Mouse (Mus musculus) liver, postnatal 0 days (tissue): ENCODE data around the gene Casp6. TPM values are rescaled to one million over a fixed set of nuclear protein-coding genes. Genes with fewer than 3 reads are reported as not detected.

Source experiments
- ATAC-seq: fragments of 200-750 bp; cut with Nextera tagmentation; 2 replicates; pipeline ENCODE4 v1.8.0; 2017; ENCODE audit warnings: mild to moderate bottlenecking, moderate library complexity
- DNase-seq: peaks from one replicate; pipeline ENCODE4 v3.0.0-alpha.2; 2016
- H3K27ac ChIP-seq: fragments of 300-500 bp; sonication (generic); 2 replicates; pipeline ENCODE4 v1.5.1; 2014; ENCODE audit warnings: antibody characterized with exemption, moderate library complexity, mild to moderate bottlenecking, low read depth
- H3K27me3 ChIP-seq: fragments of 300-500 bp; sonication (generic); 2 replicates; pipeline ENCODE4 v1.6.1; 2014; ENCODE audit warnings: low read length, control low read depth, mixed read lengths; ENCODE audit not compliant: insufficient read depth
- H3K36me3 ChIP-seq: fragments of 300-500 bp; sonication (generic); replicated peaks from 2 replicates; pipeline ENCODE4 v1.6.1; 2014; ENCODE audit warnings: mild to moderate bottlenecking, control low read depth, low read length, moderate library complexity, mixed read lengths; ENCODE audit not compliant: insufficient read depth
- H3K4me1 ChIP-seq: fragments of 300-500 bp; sonication (generic); 2 replicates; pipeline ENCODE4 v1.6.1; 2014; ENCODE audit warnings: antibody characterized with exemption, mild to moderate bottlenecking, control low read depth; ENCODE audit not compliant: insufficient read depth
- H3K4me2 ChIP-seq: fragments of 300-500 bp; sonication (generic); 2 replicates; pipeline ENCODE4 v1.6.1; 2014; ENCODE audit warnings: low read depth, mild to moderate bottlenecking, low read length, moderate library complexity, mixed read lengths
- H3K4me3 ChIP-seq: fragments of 300-500 bp; sonication (generic); 2 replicates; pipeline ENCODE4 v1.5.1; 2014; ENCODE audit warnings: low read depth, low read length
- H3K9ac ChIP-seq: fragments of 300-500 bp; sonication (generic); replicated peaks from 2 replicates; pipeline ENCODE4 v1.6.1; 2014; ENCODE audit warnings: mild to moderate bottlenecking, moderate library complexity
- H3K9me3 ChIP-seq: fragments of 300-500 bp; sonication (generic); 2 replicates; pipeline ENCODE4 v1.6.1; 2016; ENCODE audit warnings: mild to moderate bottlenecking, control low read depth, low read length, mixed read lengths
- CTCF ChIP-seq: sonication (generic); IDR thresholded peaks from 2 replicates; pipeline ENCODE4 v1.5.1; 2016; ENCODE audit warnings: antibody characterized with exemption, low read depth
- EP300 ChIP-seq: IDR thresholded peaks from 2 replicates; pipeline ENCODE4 v1.6.1; 2016; ENCODE audit warnings: antibody characterized with exemption, low read depth, mild to moderate bottlenecking
- WGBS: fragments of 180-500 bp; shearing (Covaris S2); extraction: QIAGEN DNeasy Blood & Tissue Kit; methylation state at CpG from one replicate; pipeline ENCODE4 v1.1.7; 2014; ENCODE audit not compliant: insufficient replicate concordance; 5-methylcytosine and 5-hydroxymethylcytosine counted together
- polyA plus RNA-seq: library from polyadenylated mRNA; unstranded; fragments of >200 nt; fragmentation: Nextera tagmentation; extraction: Ambion mirVana; gene quantifications from 2 replicates; pipeline ENCODE4 v1.2.1, GENCODE M21; 2015

The Casp6 gene
- polyA plus RNA-seq, 1 experiment from 2014 or later = 34.4 TPM

DNA sequence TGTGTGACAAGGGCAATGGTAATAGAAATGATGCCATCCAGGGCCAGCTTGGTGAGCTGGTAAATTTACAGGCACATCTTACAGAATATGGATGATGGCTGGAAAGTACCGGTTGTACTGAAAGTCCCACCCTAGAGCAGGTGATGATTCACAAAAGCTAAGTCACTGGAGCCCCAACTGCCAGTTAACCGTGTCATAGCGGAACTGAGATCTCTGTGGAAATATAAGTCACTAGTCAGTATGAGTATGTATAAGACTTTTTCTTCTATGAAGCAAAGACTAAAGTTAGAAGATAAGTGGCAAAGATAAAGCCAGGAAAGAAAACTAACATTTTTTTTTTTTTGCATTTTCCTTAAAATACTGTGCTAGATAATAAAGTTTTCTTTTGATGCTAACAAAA lies 8.1 kb upstream of the Casp6 start:
- 79% methylated on average over 3 of the region's 3 CpGs for WGBS
- no peak overlapping the region for H3K4me2 ChIP-seq
- TF ChIP-seq EP300 (no peak), CTCF (no peak)
- no peak overlapping the region for H3K4me3 ChIP-seq
- H3K9me3 ChIP-seq = no peaks in the 10 kb centered on the region
- DNase-seq (no peak), ATAC-seq (no peak)
- H3K27ac ChIP-seq = no peak overlapping the region
- no peaks in the 10 kb centered on the region for H3K27me3 ChIP-seq
- H3K36me3 ChIP-seq = peaks cover 31% of the 10 kb centered on the region
- H3K9ac ChIP-seq = no peak overlapping the region
- peaks cover 3% of the 10 kb centered on the region; the same call in 1 of the 2 replicates for H3K4me1 ChIP-seq

GRCm38 (mm10) chr3:129896591-129896990 lies 4.6 kb upstream of the Casp6 start:
- Histone ChIP-seq H3K27ac (no peak overlapping the region), H3K9me3 (no peaks in the 10 kb centered on the region), H3K27me3 (no peaks in the 10 kb centered on the region), H3K36me3 (peaks cover 17% of the 10 kb centered on the region), H3K9ac (no peak overlapping the region), H3K4me1 (peaks cover 2% of the 10 kb centered on the region; the same call in 1 of the 2 replicates), H3K4me2 (no peak overlapping the region), H3K4me3 (no peak overlapping the region)
- TF ChIP-seq CTCF = no peak
- TF ChIP-seq EP300 = no peak
- ATAC-seq = peak; percentile 21; the same call in 1 of the 2 replicates
- DNase-seq = peak; percentile 40
- 53% methylated on average over 6 of the region's 6 CpGs for WGBS

DNA sequence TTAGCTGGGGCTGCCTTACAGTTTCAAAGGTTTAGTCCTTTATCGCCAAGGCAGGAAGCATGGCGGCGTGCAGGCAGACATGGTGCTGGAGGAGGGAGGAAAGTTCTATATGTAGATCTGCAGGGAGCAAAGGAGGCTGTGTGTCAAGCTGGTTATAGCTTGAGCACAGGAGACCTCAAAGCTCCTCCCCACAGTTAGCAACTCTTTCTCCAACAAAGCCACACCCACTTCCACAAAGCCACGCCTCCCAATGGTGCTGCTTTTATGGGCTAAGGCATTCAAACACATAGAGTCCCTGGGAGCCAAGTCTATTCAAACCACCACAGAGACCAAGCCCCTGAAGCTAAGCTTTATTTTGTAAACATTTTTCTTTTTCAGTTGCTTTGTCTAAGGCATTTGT lies 2.3 kb upstream of the Casp6 start:
- no peak overlapping the region for H3K27ac ChIP-seq
- H3K4me3 ChIP-seq = no peak overlapping the region
- H3K4me1 ChIP-seq = peaks cover 18% of the 10 kb centered on the region
- H3K9me3 ChIP-seq = no peaks in the 10 kb centered on the region
- WGBS = 76% methylated on average over 4 of the region's 4 CpGs
- H3K27me3 ChIP-seq = no peaks in the 10 kb centered on the region
- DNase-seq (no peak), ATAC-seq (no peak)
- no peak for TF ChIP-seq EP300
- no peak for TF ChIP-seq CTCF
- H3K9ac ChIP-seq = no peak overlapping the region
- H3K36me3 ChIP-seq = peaks cover 7% of the 10 kb centered on the region; the same call in 1 of the 2 replicates
- H3K4me2 ChIP-seq = no peak overlapping the region

DNA sequence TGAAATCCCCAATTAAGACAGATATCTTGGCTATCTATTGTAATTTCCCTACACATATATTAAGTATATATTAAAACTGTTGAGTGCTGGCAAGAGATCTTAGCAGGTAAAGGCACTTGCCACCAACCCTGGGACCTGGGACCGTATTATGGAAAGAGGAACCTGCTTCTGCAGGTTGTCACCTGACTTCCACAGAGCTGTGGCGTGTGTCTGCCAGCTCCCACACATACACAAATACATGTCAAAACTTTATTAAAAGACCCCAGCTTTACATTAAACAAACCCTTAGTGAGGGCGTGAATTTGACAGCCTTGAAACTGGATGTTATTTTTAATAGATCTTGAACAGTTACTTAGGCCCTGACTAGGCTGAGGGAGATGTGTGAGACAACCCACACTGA lies 2.1 kb downstream of the Casp6 start:
- Histone ChIP-seq H3K9ac (no peak overlapping the region), H3K4me1 (peaks cover 23% of the 10 kb centered on the region), H3K4me3 (no peak overlapping the region), H3K4me2 (no peak overlapping the region), H3K9me3 (no peaks in the 10 kb centered on the region), H3K27me3 (no peaks in the 10 kb centered on the region), H3K27ac (no peak overlapping the region), H3K36me3 (peaks cover 4% of the 10 kb centered on the region; the same call in 1 of the 2 replicates)
- WGBS = 75% methylated on average over 3 of the region's 3 CpGs
- DNase-seq (no peak), ATAC-seq (no peak)
- TF ChIP-seq EP300 (no peak), CTCF (no peak)

DNA sequence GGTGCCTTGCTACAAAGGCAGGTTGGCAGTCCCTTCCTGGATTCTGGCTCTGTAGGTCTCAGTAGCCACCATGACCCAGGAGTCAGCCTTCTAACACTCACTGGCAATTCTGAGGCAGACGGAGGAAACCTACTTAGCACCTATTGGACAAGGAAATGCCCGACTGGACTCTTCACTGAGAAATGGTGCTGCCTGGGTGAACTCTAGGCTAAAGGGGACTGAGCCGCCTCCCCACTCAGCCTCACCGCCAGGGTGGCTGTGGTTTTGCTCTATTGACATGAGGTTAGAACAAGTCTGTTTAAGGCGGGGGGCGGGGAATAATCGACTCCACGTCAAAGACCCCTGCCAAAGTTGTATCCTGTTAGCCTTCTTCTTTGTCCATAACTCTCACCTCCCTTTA lies 2.6 kb downstream of the Casp6 start:
- Histone ChIP-seq H3K27me3 (no peaks in the 10 kb centered on the region), H3K4me3 (no peak overlapping the region), H3K27ac (no peak overlapping the region), H3K4me1 (peaks cover 23% of the 10 kb centered on the region), H3K4me2 (no peak overlapping the region), H3K9ac (no peak overlapping the region), H3K36me3 (peaks cover 9% of the 10 kb centered on the region), H3K9me3 (no peaks in the 10 kb centered on the region)
- no peak for TF ChIP-seq CTCF
- TF ChIP-seq EP300 = no peak
- no peak for DNase-seq
- ATAC-seq = no peak
- WGBS = 60% methylated on average over 8 of the region's 8 CpGs

DNA sequence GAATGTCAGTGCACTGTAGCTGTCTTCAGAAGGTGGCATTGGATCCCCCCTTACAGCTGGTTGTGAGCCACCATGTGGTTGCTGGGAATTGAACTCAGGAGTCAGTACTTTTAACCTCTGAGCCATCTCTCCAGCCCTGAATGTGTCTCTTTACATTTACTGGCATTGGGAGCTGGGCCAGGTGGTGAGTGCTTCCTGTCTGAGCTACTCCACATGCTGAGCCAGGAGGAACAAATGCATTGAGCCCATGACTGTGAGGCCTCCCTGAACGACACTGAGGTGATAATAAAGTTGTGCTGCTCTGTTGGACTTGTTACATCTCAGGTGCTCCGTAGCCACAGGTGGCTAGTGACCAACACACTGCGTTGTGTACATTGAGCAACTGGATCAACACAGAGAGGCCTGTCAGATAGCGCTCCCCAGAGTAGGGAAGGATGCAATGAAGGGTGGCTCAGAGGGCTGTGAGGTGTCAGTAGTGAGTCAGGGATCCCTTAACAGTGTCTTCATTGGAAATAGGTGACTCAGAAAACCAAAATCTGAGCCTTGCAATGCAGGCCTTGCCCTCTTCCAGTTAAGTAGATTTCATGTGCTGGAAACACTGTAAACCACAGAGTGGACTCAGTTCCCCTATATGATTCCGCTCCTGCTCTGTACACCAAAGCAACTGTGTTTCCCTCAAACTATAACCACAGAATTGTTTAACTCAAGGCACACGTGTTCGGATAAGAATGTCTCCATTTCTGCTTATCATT lies 3.3 kb downstream of the Casp6 start:
- H3K27me3 ChIP-seq = no peaks in the 10 kb centered on the region
- DNase-seq (no peak), ATAC-seq (0 out of 2 replicates have a peak, but pooled peaks have one; percentile 13)
- no peak overlapping the region for H3K9ac ChIP-seq
- TF ChIP-seq CTCF (0 out of 2 replicates have a peak, but pooled peaks have one; percentile 19), EP300 (no peak)
- H3K4me2 ChIP-seq = no peak overlapping the region
- H3K27ac ChIP-seq = no peak overlapping the region
- WGBS = 47% methylated on average over 7 of the region's 7 CpGs
- peaks cover 15% of the 10 kb centered on the region for H3K36me3 ChIP-seq
- H3K4me1 ChIP-seq = peaks cover 23% of the 10 kb centered on the region
- no peak overlapping the region for H3K4me3 ChIP-seq
- H3K9me3 ChIP-seq = no peaks in the 10 kb centered on the region
